Mouse (Mus musculus) E14TG2a.4 (cell line): Measurements from ENCODE around the gene Gstp1.

Experiments used
- CTCF ChIP-seq: conservative IDR thresholded peaks from 2 replicates; pipeline ENCODE4 v1.5.1; 2014; ENCODE audit warnings: low read length
- NANOG ChIP-seq: IDR thresholded peaks from 2 replicates; pipeline ENCODE4 v1.6.1; 2014; ENCODE audit warnings: borderline replicate concordance, low read length, mixed read lengths
- POU5F1 ChIP-seq: IDR thresholded peaks from 2 replicates; pipeline ENCODE4 v1.6.1; 2014; ENCODE audit warnings: low read length, borderline replicate concordance

DNA sequence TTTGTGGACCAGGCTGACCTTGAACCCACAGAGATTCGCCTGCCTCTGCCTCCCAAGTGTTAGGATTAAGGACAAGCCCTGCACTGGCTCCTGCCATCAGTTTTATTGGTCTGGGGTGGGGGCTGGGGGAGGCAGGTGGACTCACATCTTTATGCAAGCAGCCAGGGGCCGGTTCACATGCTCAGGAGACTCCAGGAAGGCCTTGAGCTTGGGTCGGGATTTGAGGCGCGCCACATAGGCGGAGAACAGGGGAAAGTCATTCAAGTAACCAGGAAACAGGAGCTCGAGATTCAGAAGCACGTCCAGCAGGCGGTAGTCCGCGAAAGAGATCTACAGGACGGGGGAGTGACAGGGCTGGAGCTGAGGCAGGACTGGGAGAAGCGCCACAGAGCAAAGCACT, 19.6 kb upstream of the Gstp1 start:
- TF ChIP-seq CTCF (no peak), POU5F1 (no peak), NANOG (no peak)
